Mouse (Mus musculus): ENCODE measurements around the gene Siva1.

Gene Siva1

DNA sequence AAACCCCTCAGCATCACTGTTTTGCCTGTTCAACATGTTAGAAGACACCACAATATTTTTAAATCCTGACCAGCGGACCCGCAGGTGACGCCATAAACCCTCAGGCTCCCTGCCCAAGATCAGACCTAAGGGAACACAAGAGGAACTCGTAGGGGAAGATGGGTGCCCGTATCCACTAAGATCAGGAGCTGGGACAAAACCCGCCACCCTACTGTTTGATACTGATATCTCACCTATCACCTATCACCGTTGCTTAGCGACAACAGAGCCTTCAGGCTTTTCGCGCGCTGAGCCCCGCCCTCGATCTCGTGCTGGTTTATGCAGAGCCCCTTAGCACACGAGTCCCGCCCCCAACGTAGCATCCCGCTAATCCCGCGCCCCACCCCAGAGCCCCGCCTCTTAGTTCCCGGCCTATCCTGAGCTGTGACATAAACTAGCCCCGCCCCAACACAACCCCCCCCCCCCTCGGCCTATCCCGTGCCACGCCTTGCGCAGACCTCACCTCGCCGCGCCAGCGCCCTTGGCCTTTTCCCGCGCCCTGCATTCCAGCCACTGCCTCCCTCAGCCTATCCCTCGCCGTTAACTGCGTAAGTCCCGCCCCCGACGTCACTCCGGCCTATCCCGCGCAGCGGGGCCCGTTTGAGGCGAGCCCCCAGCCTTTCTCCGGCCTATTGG is at the start of gene Siva1:
Gene Siva1 (plus strand): TSS at position 500 of the 675 bp plus-strand sequence.
- in situ Hi-C loops (cut with MboI; ENCODE audit: low pct_unique_long_range_greater_than_20kb in 1 of 2, low sequenced_read_pairs in 2 of 2, unreplicated experiment in 1 of 2): no loop called here

DNA sequence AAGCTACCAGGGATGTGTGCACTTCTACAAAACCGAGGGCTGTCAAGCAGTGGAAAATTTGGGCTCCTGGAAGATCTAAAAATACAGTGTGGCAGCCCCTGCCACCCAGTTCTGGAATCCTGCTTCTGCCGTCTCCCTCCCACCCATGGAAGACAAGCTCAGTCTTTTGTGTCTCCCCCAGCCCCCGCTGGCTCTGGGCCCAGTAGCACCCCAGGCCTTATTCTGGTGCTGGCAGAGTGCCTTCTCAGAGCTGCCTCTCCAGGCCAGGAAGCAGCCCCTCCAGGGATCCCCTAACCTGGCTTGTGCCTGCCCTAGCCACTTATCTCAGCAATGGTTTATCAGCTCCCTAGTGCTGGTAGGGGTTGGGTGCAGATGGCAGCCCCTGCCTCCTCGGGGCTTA is 49.5 kb upstream of the Siva1 start:
- in situ Hi-C loops (cut with MboI; ENCODE audit: low pct_unique_long_range_greater_than_20kb in 1 of 2, low sequenced_read_pairs in 2 of 2, unreplicated experiment in 1 of 2): no loop called here

DNA sequence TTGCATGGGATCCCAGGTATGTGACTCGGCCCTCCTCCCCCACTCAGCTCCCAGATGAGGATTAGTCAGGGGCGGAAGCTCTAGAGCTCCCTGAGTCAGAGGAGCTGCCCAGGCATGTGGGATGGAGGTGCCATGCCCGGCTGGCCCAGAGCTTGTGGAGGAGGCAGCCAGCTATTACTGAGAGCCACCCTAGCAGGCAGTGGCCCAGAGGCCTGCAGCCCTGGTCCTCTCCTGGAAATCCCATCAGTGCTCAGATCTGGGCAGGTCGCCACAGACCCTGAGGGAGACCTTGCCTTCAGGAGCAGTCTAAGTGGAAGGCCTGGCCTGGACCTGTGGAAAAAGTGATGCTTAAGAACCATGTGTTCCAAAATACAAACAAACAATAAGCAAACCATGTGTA is 48.9 kb upstream of the Siva1 start:
- in situ Hi-C loops (cut with MboI; ENCODE audit: low pct_unique_long_range_greater_than_20kb in 1 of 2, low sequenced_read_pairs in 2 of 2, unreplicated experiment in 1 of 2): no loop called here

- in situ Hi-C loops (cut with MboI; ENCODE audit: low pct_unique_long_range_greater_than_20kb in 1 of 2, low sequenced_read_pairs in 2 of 2, unreplicated experiment in 1 of 2): no loop called here
Measured at GRCm38 (mm10) chr12:112596454-112596853, 48.0 kb upstream of the Siva1 start.

DNA sequence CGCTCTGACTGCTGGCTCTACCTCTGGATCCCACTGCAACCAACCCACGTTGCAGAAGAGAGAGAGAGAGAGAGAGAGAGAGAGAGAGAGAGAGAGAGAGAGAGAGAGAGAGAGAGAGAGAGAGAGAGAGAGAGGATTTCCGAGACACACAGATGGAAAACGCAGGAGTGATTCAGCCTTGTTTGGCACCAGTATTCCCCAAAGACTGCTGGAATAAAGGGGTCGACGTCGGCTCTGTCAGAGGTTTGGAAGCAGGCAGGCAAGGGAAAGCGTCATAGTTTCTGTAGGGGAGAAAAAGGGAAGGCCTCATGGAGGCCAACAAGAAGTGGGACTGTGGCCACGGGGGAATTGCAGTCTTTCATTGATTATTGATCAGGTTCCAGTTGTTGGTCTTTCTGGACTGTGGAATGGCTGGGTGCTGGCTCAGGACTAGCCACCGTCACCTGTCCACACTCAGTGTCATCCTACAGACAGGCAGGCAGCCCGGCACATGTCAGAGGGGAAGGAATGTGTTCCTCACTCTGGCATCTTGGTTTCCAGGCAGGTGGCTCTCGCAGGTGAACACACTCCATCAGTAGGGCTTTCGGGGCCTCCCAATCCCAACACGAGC is 47.5 kb upstream of the Siva1 start:
- in situ Hi-C loops (cut with MboI; ENCODE audit: low pct_unique_long_range_greater_than_20kb in 1 of 2, low sequenced_read_pairs in 2 of 2, unreplicated experiment in 1 of 2): no loop called here

- in situ Hi-C loops (cut with MboI; ENCODE audit: low pct_unique_long_range_greater_than_20kb in 1 of 2, low sequenced_read_pairs in 2 of 2, unreplicated experiment in 1 of 2): no loop called here
Measured at GRCm38 (mm10) chr12:112597618-112598017, 46.9 kb upstream of the Siva1 start.

DNA sequence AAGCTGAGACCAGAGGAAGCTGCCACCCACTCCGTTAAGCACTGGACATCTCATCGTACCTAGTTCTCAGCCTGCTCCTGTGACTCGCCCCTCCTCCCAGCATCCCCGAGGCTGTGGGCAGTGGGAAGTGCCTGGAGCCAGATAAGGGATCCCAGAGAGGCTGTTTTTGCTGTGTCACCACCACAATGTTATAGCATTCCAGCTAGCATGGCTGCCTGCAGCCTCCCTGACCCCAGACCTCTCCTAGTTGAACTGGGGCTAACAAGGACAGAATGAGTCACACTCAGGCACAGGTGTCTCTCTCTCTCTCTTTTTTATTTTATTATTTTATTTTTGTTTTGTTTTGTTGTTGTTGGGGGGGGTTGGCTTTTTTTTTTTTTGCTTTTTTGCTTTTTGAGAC is 45.3 kb upstream of the Siva1 start:
- in situ Hi-C loops (cut with MboI; ENCODE audit: low pct_unique_long_range_greater_than_20kb in 1 of 2, low sequenced_read_pairs in 2 of 2, unreplicated experiment in 1 of 2): no loop called here

DNA sequence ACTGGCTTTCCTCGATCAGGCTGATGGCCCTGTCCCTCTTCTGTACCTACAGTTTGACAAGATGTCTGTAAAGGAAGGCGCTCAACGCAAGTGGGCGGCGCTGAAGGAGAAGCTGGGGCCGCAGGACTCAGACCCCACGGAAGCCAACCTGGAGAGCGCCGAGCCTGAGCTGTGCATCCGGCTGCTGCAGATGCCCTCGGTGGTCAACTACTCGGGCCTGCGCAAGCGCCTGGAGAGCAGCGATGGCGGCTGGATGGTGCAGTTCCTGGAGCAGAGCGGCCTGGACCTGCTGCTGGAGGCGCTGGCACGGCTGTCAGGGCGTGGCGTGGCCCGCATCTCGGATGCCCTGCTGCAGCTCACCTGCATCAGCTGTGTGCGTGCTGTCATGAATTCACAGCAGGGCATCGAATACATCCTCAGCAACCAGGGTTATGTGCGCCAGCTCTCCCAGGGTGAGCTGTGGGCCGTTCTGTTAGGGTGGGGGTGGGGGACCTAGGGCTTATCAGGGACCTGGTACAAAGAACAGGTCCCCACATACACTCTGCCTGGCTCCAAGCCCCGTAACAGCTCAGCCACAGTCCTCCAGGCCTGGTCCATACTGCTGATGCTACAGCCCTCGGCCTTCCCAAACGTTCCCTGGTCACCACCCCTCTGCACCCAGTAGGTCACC is 44.4 kb upstream of the Siva1 start:
- in situ Hi-C loops (cut with MboI; ENCODE audit: low pct_unique_long_range_greater_than_20kb in 1 of 2, low sequenced_read_pairs in 2 of 2, unreplicated experiment in 1 of 2): no loop called here

- in situ Hi-C loops (cut with MboI; ENCODE audit: low pct_unique_long_range_greater_than_20kb in 1 of 2, low sequenced_read_pairs in 2 of 2, unreplicated experiment in 1 of 2): no loop called here
Measured at GRCm38 (mm10) chr12:112604022-112604421, 40.5 kb upstream of the Siva1 start.

GRCm38 (mm10) chr12:112604709-112605649 is 39.5 kb upstream of the Siva1 start:
- in situ Hi-C loops (cut with MboI; ENCODE audit: low pct_unique_long_range_greater_than_20kb in 1 of 2, low sequenced_read_pairs in 2 of 2, unreplicated experiment in 1 of 2): no loop called here

DNA sequence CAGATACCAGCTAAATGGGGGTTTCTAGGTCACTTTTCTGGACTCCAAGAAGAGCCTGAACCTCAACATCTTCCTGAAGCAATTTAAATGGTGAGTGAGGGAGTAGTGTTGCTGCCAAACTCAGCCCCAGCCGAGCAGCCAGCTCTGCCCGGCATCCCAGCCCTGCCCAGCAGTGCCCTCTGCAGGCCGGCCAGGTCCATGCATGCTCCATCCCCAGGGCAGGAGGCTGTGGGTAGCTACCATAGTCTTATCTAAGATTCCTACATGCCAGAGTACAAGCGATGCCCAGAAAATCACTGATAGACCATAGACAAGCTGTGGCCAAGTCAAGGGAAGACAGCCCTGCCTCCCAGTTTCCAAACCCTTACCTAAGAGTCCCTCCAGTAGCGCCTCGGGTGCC is 38.7 kb upstream of the Siva1 start:
- in situ Hi-C loops (cut with MboI; ENCODE audit: low pct_unique_long_range_greater_than_20kb in 1 of 2, low sequenced_read_pairs in 2 of 2, unreplicated experiment in 1 of 2): no loop called here

DNA sequence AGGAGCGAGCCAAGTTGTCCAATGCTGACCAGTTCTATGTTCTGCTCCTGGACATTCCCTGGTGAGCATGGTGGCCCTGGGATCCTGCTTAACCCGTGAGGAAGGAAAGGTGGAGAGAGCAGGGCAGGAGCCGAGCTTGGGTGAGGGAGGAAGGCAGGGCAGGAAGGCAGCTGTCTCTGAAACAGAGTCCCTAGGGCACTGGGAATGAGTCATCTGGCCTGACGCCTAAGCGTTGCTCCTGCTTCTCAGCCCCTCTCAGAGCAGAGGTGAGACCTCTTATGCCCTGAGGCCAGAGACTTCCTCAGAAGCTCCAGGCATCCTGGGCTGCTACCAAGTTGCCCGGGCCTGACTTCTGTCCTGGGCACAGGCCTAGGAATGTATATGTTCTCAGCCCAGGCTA is 37.5 kb upstream of the Siva1 start:
- in situ Hi-C loops (cut with MboI; ENCODE audit: low pct_unique_long_range_greater_than_20kb in 1 of 2, low sequenced_read_pairs in 2 of 2, unreplicated experiment in 1 of 2): no loop called here

DNA sequence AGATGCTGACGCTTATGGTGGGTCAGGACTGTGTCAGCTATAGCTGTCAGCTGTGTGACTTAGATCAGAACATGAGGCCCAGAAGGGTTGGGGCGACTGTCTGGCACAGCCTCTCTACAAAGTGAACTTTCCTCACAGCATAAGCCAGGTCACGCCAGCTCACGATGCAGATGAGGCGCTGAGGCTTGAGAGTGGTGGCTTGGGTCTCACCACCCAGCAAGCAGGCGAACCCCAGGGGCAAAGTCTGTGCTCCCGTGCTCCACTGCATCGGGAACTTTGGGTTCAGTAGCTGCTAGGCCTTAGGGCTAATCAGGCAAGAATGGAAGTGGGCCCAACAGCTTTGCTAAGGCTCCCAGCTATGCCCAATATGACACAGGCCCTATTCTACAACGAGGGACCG is 35.4 kb upstream of the Siva1 start:
- in situ Hi-C loops (cut with MboI; ENCODE audit: low pct_unique_long_range_greater_than_20kb in 1 of 2, low sequenced_read_pairs in 2 of 2, unreplicated experiment in 1 of 2): no loop called here

DNA sequence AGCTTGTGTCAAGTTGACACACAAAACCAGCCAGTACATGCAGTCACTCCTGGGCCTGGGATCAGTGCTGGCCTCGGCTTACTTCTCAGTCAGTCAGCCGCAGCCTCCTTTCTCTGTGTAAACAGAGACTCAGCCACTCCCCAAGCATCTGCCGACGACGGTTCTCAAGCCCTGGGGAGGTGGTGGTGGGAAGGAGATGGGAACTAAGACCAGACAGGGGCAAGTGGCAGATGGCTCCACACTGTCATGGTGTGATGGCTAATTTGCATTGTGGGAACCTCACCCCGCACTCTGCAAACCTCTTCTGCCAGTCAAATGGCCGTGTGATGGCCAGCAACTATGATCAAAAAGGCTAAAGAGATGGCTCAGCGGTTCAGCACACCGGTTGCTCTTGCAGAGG is 27.8 kb upstream of the Siva1 start:
- in situ Hi-C loops (cut with MboI; ENCODE audit: low pct_unique_long_range_greater_than_20kb in 1 of 2, low sequenced_read_pairs in 2 of 2, unreplicated experiment in 1 of 2): loop anchor here (5.0 to 10.0 kb wide), 2 partner anchors 62 to 64 kb away; no protein-coding TSS in a partner anchor

DNA sequence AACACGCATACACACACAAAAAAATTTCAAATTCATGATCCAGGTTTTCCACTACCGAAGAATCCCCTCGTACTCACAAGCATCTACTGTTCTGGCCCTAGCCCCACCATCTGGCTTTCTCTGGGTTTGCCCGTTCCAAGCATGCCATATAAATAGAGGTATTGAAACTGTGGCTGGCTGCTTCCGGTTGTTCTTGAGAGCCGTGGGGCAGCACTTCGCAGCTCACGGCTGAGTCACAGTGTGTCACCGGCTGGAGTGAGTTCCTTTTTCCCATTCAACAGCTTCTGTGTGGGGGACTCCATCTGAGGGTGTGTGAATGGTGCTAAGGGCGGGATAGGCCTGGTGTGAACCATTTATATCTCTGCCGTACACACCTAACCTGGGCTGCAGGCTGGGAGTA is 27.3 kb upstream of the Siva1 start:
- in situ Hi-C loops (cut with MboI; ENCODE audit: low pct_unique_long_range_greater_than_20kb in 1 of 2, low sequenced_read_pairs in 2 of 2, unreplicated experiment in 1 of 2): loop anchor here (5.0 to 10.0 kb wide), 2 partner anchors 62 to 65 kb away; no protein-coding TSS in a partner anchor

GRCm38 (mm10) chr12:112617898-112618380 is 26.5 kb upstream of the Siva1 start:
- in situ Hi-C loops (cut with MboI; ENCODE audit: low pct_unique_long_range_greater_than_20kb in 1 of 2, low sequenced_read_pairs in 2 of 2, unreplicated experiment in 1 of 2): loop anchor here (5.0 to 10.0 kb wide), 2 partner anchors 63 to 66 kb away; no protein-coding TSS in a partner anchor

GRCm38 (mm10) chr12:112618981-112619685 is 25.3 kb upstream of the Siva1 start:
- in situ Hi-C loops (cut with MboI; ENCODE audit: low pct_unique_long_range_greater_than_20kb in 1 of 2, low sequenced_read_pairs in 2 of 2, unreplicated experiment in 1 of 2): loop anchor here (5.0 to 10.0 kb wide), 2 partner anchors 64 to 67 kb away; no protein-coding TSS in a partner anchor
